Mouse (Mus musculus) retina, postnatal 7 days (tissue): Measurements from ENCODE around the gene Fam189b.

Experiments used
- DNase-seq: peaks from one replicate; pipeline ENCODE4 v3.0.0-alpha.2; 2012; ENCODE audit warnings: low read depth, low spot score

Fam189b gene

GRCm38 (mm10) chr3:89227307-89228179 is 44.6 kb downstream of the Fam189b start:
- DNase-seq: no peak

- peak; percentile 57 for DNase-seq
Observed at GRCm38 (mm10) chr3:89228180-89228549, 45.2 kb downstream of the Fam189b start.

- DNase-seq: no peak
Observed at GRCm38 (mm10) chr3:89228836-89229235, 45.9 kb downstream of the Fam189b start, which contains the start of gene Muc1. Muc1 (plus strand) TSS chr3:89229057.

- DNase-seq: no peak
Observed at GRCm38 (mm10) chr3:89229276-89229675, 46.3 kb downstream of the Fam189b start.

- no peak for DNase-seq
Observed at GRCm38 (mm10) chr3:89230561-89230960, 47.6 kb downstream of the Fam189b start.

- DNase-seq: no peak
Observed at GRCm38 (mm10) chr3:89231345-89231744, 48.4 kb downstream of the Fam189b start.

- no peak for DNase-seq
Observed at GRCm38 (mm10) chr3:89231772-89232275, 48.9 kb downstream of the Fam189b start.

- no peak for DNase-seq
Observed at GRCm38 (mm10) chr3:89232614-89233013, 49.7 kb downstream of the Fam189b start.

GRCm38 (mm10) chr3:89233562-89234110 is 50.7 kb downstream of the Fam189b start:
- no peak for DNase-seq

- DNase-seq: no peak
Observed at GRCm38 (mm10) chr3:89236516-89236915, 53.6 kb downstream of the Fam189b start.

- DNase-seq: no peak
Observed at GRCm38 (mm10) chr3:89237682-89238081, 54.7 kb downstream of the Fam189b start.

GRCm38 (mm10) chr3:89238494-89238893 is 55.6 kb downstream of the Fam189b start:
- no peak for DNase-seq
